Mouse (Mus musculus) brain, embryonic 14.5 days (tissue): Measurements from ENCODE around the gene Fndc7. TPM values are rescaled to one million over a fixed set of nuclear protein-coding genes. Genes with fewer than 3 reads are reported as not detected.

Source experiments
- DNase-seq: peaks from one replicate; pipeline ENCODE4 v3.0.0-alpha.2; 2011; ENCODE audit warnings: low read depth
- CTCF ChIP-seq: fragments of 200-500 bp; IDR thresholded peaks from 2 replicates; pipeline ENCODE4 v1.5.1; 2012; ENCODE audit warnings: inconsistent platforms, mild to moderate bottlenecking, moderate library complexity, borderline replicate concordance; ENCODE audit not compliant: insufficient read depth, insufficient read length; ENCODE audit errors: extremely low read depth
- POLR2A ChIP-seq: fragments of 200-500 bp; IDR thresholded peaks from 2 replicates; pipeline ENCODE4 v1.6.1; 2012; ENCODE audit warnings: mild to moderate bottlenecking, inconsistent platforms, borderline replicate concordance; ENCODE audit not compliant: poor library complexity, insufficient read depth, insufficient read length, severe bottlenecking; ENCODE audit errors: extremely low read depth
- polyA plus RNA-seq: library from polyadenylated mRNA; depleted of rRNA; stranded (reverse); fragments of >200 nt; gene quantifications from 2 replicates; pipeline ENCODE4 v1.2.3, GENCODE M21; 2012

The Fndc7 gene
- polyA plus RNA-seq, 1 experiment, result 0.11 TPM

- DNase-seq, result peak; percentile 99
Observed at GRCm38 (mm10) chr3:108911548-108912413, 22.0 kb upstream of the Fndc7 start, which contains the start of gene Prpf38b. Prpf38b (minus strand) TSS chr3:108911727.

GRCm38 (mm10) chr3:108911081-108911547 lies 21.3 kb upstream of the Fndc7 start:
- DNase-seq, result peak; percentile 86
- peak; percentile 26; the same call in 1 of the 2 replicates for TF ChIP-seq CTCF
- TF ChIP-seq POLR2A, result no peak

More at GRCm38 (mm10) chr3:108911548-108912413, 22.0 kb upstream of the Fndc7 start, which contains the start of gene Prpf38b:
- TF ChIP-seq POLR2A (peak; percentile 57; the same call in 1 of the 2 replicates), CTCF (no peak)

- TF ChIP-seq CTCF (no peak), POLR2A (no peak)
- peak; percentile 31 for DNase-seq
Observed at GRCm38 (mm10) chr3:108910303-108911080, 20.7 kb upstream of the Fndc7 start.

DNA sequence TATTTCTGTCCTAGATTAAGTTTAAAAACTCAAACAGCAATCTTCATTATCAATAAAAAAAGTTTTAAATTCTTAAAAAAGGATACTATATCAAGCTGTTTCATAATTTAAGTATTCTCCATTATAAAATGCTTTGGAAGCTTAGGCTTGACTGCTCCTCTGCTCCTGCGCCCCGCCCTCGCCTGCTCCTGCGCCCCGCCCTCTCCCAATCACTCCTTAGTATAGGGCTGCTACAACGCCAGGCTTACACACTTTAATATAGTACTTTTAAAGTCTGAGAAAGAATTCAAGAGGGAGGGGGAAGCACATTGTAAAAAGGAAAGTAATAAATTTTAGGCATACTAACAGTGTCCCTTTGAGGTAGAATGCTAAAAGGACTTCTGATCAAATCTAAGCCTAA lies 13.1 kb upstream of the Fndc7 start:
- TF ChIP-seq POLR2A, result no peak
- TF ChIP-seq CTCF, result no peak
- DNase-seq, result no peak

DNA sequence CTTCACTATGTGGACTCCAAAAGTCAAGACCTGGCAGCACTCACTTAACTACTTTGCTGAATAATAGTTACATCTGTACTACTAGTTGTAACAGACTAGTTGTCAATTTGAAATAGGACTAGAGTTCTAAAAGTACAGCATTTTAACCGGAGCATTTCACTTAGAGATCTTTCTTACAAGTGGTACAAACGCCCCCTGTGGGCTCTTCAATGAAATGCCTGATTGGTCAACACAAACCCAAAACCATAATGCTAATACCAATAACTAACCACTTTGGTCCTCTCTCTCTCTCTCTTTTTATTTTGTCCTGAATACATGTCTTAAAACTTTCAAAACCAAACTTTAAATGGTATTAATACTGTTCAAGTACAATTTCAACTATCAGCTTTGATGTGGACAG lies 12.2 kb upstream of the Fndc7 start:
- TF ChIP-seq POLR2A (no peak), CTCF (no peak)
- peak; percentile 17 for DNase-seq

DNA sequence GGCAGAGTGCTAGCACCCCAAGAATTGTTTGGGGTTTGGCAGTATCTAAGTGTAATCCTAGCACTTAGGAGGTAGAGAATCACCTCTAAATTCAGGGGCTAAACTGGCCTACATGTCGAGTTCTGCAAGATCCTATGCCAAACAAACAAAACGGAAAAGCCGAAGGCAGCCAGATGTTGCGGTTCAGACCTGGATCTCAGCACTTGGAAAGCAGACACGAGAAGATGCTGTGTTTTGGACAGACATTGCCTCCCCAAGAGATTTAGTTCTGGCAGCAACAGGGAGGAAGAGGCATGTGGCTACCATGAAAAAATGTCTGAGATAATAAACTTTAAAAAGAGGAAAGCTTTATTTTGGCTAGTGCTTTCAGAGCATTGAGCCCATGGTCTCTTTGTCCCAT lies 10.9 kb upstream of the Fndc7 start:
- DNase-seq, result no peak
- TF ChIP-seq POLR2A (no peak), CTCF (no peak)

DNA sequence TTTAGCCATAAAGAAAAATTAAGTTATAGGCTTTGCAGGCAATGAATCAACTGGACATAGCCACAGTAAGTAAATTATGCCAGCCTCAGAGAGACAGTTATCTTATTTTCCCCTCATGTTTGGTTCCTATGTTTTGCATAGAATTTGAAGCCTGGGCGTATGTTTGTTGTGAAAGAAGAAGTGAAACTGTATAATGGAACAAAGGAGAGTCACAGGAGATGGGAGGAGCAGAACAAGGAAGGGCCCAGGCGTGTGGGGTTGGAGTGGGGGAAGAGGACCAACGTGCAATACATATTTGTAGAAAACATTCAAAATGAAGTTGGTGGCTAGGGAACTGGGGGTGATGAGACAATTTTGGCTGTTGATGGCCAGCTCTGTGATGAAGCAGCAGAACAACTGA lies 10.3 kb upstream of the Fndc7 start:
- TF ChIP-seq POLR2A (no peak), CTCF (no peak)
- no peak for DNase-seq

GRCm38 (mm10) chr3:108898640-108899039 lies 8.8 kb upstream of the Fndc7 start:
- TF ChIP-seq POLR2A (no peak), CTCF (no peak)
- no peak for DNase-seq

- no peak for TF ChIP-seq CTCF
- no peak for TF ChIP-seq POLR2A
- DNase-seq, result no peak
Observed at GRCm38 (mm10) chr3:108892914-108893313, 3.1 kb upstream of the Fndc7 start.

DNA sequence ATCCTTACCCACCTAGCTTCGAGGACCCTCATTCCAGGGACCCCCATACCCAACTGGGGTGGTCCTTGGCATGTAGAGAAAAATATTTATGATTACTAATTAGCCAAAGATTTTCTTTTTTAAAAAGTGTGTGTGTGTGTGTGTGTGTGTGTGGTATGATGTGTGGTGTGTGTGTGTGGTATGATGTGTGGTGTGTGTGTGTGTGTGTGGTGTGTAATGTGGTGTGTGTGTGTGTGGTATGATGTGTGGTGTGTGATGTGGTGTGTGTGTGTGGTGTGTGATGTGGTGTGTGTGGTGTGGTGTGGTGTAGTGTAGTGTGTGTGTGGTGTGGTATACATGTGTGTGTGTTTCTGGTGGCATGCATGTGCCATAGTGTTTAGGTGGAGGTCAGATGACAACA lies 2.3 kb upstream of the Fndc7 start:
- no peak for DNase-seq
- TF ChIP-seq CTCF, result no peak
- no peak for TF ChIP-seq POLR2A

DNA sequence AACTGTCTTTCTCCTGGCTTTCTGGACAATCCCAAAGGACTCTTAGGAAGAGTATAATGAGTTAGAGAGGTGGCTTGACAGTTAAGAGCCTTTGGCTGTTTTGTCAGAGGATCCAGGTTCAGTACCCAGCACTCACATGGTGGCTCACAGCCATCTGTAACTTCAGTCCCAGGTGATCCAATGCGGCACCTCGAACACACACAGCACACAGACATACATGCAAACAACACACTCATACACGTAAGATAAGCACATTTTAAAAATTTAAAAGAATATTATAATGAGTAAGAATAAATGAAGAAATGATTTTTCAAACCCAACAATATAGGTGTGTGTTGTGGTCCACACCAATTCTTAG lies 2.2 kb downstream of the Fndc7 start:
- TF ChIP-seq CTCF (no peak), POLR2A (no peak)
- DNase-seq, result no peak

DNA sequence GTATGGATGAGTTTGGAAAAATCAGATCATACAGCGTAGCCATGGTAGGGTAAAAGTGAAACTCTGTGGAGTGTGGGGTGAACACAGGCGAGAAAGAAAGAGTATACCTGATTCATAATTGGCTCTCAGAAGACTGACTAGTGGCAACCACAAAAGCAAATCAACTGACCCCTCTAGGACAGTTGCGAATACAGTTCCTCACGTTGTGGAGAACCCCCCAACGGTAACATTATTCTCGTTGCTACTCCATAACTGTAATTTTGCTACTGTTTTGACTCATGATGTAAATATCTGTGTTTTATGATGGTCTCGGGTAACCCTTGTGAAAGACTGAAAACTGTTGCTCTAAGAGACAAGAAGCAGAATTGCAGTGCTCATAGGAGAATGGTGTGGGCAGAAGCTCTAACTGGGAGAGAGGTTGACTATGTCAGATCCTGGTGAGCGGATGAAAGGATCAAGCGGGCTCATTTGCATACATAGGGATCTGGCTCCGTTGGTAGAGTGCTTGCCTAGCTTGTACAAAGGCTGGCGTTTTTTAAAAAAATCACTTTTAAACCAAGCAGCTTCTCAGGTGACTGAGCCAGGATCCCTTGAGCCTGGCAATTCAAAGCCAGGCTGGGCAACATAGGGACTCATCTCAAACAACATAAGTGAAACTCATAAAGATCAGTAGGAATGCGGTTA lies 2.7 kb downstream of the Fndc7 start:
- DNase-seq, result peak; percentile 15
- TF ChIP-seq POLR2A (no peak), CTCF (no peak)
